Mouse (Mus musculus): ENCODE results near the gene Faap20. TPM values are rescaled to one million over a fixed set of nuclear protein-coding genes. Genes with fewer than 3 reads are reported as not detected.
A peak's percentile ranks its signal among the peaks of the same experiment; 100 is the strongest.

The Faap20 gene
- polyA plus RNA-seq, 1 experiment = 19.8 TPM

DNA sequence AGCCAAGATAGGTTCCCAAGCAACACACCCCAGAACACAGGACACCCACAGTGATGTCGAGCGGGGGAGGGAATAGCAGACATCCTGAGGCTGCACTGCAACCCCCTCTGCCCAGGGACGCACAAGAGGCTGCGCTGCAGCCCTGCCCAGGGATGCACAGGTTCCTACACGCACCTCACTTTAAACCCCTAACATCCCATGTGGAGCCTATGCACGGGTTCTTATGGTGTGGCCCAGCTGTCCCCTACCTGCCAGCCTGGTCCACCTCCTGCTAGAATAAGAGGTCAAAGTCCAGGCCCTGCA, 35.9 kb upstream of the Faap20 start:
- Histone ChIP-seq H3K4me1 (ENCODE audit: control insufficient read depth, insufficient read depth, low read length) (peaks cover 30% of the 10 kb centered on the region), H3K27ac (ENCODE audit: insufficient read depth, low read length) (no peak overlapping the region), H3K4me3 (ENCODE audit: insufficient read depth, low read length) (no peak overlapping the region)
- TF ChIP-seq POLR2A (IDR thresholded peaks at IDR 0.05; ENCODE audit: low read depth, low read length) (no peak), CTCF (IDR thresholded peaks at IDR 0.05; ENCODE audit: borderline replicate concordance, insufficient read depth, low read length) (no peak)

DNA sequence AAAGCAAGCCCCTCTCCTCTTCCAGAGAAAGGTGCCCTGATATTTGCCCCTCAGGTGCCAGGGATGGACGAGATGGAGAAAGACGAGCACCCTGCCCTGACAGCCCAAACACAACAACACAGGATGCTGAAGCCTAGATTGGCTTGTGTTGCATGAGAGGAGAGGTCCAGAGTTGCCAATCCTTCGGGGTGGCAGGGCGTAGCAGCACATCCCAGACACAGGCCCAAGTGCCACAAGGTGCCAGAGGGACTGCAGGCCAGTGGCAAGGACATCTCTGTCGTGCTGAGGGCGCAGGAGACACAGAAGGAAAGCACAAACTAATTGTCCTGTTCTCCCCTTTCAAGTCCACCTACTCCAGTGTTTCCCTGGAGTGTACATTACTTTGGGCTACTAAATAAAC, 35.4 kb upstream of the Faap20 start:
- TF ChIP-seq POLR2A (IDR thresholded peaks at IDR 0.05; ENCODE audit: low read depth, low read length) = no peak
- no peak for TF ChIP-seq CTCF (IDR thresholded peaks at IDR 0.05; ENCODE audit: borderline replicate concordance, insufficient read depth, low read length)
- Histone ChIP-seq H3K27ac (ENCODE audit: insufficient read depth, low read length) (no peak overlapping the region), H3K4me3 (ENCODE audit: insufficient read depth, low read length) (no peak overlapping the region), H3K4me1 (ENCODE audit: control insufficient read depth, insufficient read depth, low read length) (peaks cover 28% of the 10 kb centered on the region)

DNA sequence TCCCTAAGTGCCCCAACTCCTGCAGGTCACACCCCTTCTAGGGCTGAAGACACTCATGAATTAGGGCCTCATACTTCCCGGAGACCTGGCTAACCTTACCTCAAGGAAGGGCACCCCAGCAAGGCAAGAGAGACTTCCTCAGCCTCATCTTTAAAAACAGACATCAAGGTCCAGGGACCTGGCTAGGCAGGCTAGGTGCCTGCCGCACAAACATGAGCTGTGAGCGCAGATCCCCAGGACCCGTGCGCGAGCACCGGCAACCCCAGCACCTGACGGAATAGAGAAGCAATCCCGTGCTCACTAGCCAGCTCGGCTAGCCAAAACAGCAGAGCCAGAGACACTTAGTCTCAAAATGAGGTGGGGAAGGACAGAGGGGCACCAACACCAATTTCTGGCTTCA, 34.8 kb upstream of the Faap20 start:
- Histone ChIP-seq H3K4me1 (ENCODE audit: control insufficient read depth, insufficient read depth, low read length) (peaks cover 28% of the 10 kb centered on the region), H3K27ac (ENCODE audit: insufficient read depth, low read length) (no peak overlapping the region), H3K4me3 (ENCODE audit: insufficient read depth, low read length) (no peak overlapping the region)
- no peak for TF ChIP-seq CTCF (IDR thresholded peaks at IDR 0.05; ENCODE audit: borderline replicate concordance, insufficient read depth, low read length)
- no peak for TF ChIP-seq POLR2A (IDR thresholded peaks at IDR 0.05; ENCODE audit: low read depth, low read length)

DNA sequence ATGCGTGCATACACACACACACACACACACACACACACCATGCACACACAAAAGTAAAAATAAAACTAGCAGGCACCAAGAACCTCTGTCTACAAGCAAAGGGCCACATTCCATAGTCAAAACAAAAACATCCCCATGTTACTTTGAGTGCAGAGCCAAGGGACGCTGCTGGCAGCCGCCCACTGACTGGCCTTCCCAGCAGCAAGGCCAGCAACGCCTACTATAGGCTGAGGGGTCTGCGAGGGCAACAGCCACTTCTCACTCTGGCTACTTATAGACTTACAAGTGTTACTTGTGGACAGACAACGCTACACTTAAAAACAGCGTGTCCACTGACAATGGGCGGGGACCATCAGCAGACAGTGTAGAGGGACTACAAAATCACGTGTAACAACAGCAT, 34.4 kb upstream of the Faap20 start:
- peak overlapping the region; percentile 47 for H3K27ac ChIP-seq (ENCODE audit: insufficient read depth, low read length)
- H3K4me3 ChIP-seq (ENCODE audit: insufficient read depth, low read length) = no peak overlapping the region
- TF ChIP-seq POLR2A (IDR thresholded peaks at IDR 0.05; ENCODE audit: low read depth, low read length) (no peak), CTCF (IDR thresholded peaks at IDR 0.05; ENCODE audit: borderline replicate concordance, insufficient read depth, low read length) (no peak)
- peaks cover 28% of the 10 kb centered on the region for H3K4me1 ChIP-seq (ENCODE audit: control insufficient read depth, insufficient read depth, low read length)

DNA sequence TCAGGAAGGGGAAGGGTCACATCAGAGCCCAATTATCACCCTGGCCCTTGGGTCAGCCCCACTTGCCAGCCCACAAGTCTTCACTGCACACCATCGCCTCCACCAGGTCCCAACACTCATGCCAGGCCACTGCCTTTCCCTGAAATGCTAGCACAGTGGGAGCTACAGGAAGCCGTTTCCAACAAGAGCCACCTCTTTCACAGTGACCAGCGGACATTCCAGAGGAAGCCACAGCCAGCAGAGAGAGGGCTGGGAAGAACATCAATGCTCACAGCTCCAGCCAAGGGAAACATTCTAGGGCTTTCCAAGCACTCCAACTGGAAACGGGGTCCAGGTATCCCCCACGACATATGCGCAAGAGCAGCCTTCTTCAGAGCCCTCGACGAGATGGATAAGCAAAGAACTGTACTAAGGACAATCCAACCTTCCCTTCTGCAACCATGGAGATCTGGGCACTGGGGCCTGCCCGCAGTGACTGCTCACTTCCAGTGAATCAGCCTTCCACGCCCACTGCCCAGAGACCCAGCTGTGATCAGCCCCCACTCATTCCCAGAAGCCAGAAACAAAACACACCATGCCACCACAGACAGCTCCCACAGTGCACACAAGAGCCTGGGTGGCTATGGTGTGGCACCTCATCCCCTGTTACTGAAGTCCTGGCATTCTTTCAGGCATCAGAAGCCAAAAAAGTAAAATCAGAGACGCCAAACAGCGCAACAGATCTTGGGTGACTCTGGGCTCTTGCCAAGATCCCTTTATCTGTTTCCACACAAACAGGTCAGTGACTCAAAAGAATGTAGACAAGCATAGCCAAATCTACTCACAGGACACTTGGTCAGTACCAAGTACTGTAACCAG, 33.6 kb upstream of the Faap20 start:
- peak overlapping the region; percentile 47 for H3K27ac ChIP-seq (ENCODE audit: insufficient read depth, low read length)
- no peak overlapping the region for H3K4me3 ChIP-seq (ENCODE audit: insufficient read depth, low read length)
- no peak for TF ChIP-seq POLR2A (IDR thresholded peaks at IDR 0.05; ENCODE audit: low read depth, low read length)
- no peak for TF ChIP-seq CTCF (IDR thresholded peaks at IDR 0.05; ENCODE audit: borderline replicate concordance, insufficient read depth, low read length)
- H3K4me1 ChIP-seq (ENCODE audit: control insufficient read depth, insufficient read depth, low read length) = peaks cover 28% of the 10 kb centered on the region

DNA sequence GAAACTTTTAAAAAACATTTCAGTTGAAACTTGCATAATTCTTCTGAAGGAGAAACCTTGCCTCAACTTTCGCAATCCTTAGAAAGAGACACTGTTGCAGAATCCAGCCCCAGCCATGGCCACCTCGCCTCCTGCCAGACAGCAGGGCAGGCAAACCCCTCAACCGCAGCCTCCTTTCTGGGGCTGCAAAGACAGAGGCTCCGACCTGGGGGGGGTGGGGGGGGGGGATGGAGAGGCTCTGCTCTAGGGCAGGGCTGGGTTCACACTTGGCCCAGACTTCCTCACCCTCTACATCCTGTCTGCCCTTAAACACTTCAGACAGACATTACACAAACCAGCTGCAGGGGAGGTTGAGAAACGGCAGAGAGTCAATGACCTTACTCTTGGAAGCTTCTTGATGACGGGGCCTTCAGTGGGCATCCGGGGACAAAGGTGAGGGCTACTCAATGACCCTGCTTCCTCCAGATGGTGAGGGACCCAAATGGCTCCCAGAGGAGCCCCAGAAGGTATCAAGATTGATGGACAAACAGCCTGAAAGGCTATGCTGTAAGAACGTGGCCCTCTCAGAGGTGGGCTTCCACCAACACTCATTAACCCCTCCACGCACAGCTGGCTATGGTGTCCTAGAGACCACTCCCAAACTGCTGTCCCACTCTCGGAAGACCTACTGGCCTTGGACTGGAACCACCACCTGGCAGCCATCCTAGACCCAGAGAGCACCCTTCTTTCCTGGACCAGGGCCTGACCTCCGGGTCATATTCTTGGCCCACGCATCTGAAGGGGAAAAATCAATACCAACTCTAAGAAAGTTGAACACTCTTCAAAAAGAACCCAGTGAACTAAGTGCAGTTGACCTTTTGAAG, 32.1 kb upstream of the Faap20 start:
- peak overlapping the region; percentile 97 for H3K4me3 ChIP-seq (ENCODE audit: insufficient read depth, low read length)
- peak overlapping the region; percentile 47 for H3K27ac ChIP-seq (ENCODE audit: insufficient read depth, low read length)

DNA sequence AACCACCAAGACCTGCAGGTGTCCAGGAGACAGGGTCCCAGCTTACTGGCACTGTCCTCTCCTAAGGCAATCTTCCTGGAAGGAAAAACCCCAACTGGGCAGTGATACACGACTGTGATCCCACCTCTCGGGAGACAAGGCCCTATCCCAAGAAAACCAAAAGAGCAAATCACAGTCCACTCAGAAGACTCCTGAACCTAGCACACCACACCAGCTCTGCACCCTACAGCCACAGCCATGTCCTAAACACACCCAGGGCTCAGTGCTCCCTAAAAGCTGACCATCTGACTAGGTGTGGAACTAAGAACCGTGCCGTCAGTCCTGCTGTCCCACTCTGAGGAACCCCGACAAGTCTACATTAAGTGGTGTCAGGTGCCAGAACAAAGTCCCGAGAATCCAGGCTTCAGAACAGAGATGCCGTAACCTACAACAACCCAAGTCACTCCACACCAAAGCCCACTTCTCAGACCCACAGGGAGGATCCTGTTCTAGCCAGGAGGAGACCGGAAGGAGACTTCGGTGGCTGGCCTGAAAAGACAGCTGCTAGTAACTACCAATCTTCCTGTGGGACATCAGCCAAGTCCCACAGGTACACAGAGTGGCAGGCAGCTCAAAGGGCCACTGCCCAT, 31.4 kb upstream of the Faap20 start:
- H3K4me1 ChIP-seq (ENCODE audit: control insufficient read depth, insufficient read depth, low read length) = peaks cover 28% of the 10 kb centered on the region
- no peak for TF ChIP-seq POLR2A (IDR thresholded peaks at IDR 0.05; ENCODE audit: low read depth, low read length)
- TF ChIP-seq CTCF (IDR thresholded peaks at IDR 0.05; ENCODE audit: borderline replicate concordance, insufficient read depth, low read length) = no peak
- peak overlapping the region; percentile 2 for H3K27ac ChIP-seq (ENCODE audit: insufficient read depth, low read length)
- peak overlapping the region; percentile 97 for H3K4me3 ChIP-seq (ENCODE audit: insufficient read depth, low read length)

More for the DNA sequence above, 32.1 kb upstream of the Faap20 start:
- TF ChIP-seq CTCF (IDR thresholded peaks at IDR 0.05; ENCODE audit: borderline replicate concordance, insufficient read depth, low read length) (no peak), POLR2A (IDR thresholded peaks at IDR 0.05; ENCODE audit: low read depth, low read length) (no peak)
- peaks cover 28% of the 10 kb centered on the region for H3K4me1 ChIP-seq (ENCODE audit: control insufficient read depth, insufficient read depth, low read length)

DNA sequence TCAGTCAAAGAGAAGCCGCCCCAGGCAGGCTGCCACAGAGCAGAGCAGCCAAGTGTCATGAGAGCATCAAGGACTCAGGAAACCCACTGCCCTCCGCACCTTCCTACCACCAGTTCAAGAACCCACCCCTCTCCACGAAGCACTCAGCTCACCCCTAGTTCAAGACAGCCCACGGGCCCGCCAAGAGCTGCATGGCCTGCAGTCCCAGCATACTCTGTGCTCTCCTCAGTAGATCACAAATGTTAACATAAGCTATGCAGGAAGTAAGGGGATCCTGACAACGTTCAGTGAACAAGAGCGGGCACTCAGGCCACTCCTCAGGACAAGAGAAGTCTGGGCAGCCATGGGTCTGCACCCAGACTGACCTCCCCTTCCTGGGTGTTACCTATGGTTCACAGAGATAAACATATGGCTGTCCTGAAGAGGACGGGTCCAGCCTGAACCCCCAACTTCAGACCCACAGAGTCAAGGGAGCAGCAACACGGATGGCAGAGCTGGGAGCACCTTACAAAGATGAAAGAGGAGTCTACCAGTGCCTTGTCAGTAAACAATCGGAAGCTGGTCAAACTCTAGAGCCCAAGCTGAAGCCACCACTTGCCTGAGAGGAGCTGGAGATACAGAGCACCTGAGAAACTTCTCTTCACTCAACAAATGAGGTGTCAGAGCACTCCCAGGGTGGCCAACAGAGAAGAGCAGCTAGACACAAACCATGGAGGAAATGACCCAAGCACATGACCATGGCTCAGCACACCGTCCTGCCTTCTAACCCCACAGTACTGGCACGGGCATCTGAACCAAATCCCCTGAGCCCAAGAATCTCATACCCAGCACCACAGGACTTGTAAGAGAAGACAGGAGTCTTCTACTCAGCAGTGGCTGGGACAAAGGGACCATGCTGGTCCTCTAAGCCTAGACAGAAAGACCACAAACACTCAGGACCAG, 30.1 kb upstream of the Faap20 start:
- TF ChIP-seq POLR2A (IDR thresholded peaks at IDR 0.05; ENCODE audit: low read depth, low read length) = no peak
- TF ChIP-seq CTCF (IDR thresholded peaks at IDR 0.05; ENCODE audit: borderline replicate concordance, insufficient read depth, low read length) = no peak
- peak overlapping the region; percentile 28 for H3K27ac ChIP-seq (ENCODE audit: insufficient read depth, low read length)

More for the DNA sequence above, 30.1 kb upstream of the Faap20 start:
- peaks cover 29% of the 10 kb centered on the region for H3K4me1 ChIP-seq (ENCODE audit: control insufficient read depth, insufficient read depth, low read length)
- H3K4me3 ChIP-seq (ENCODE audit: insufficient read depth, low read length) = peak overlapping the region; percentile 97
